Mouse (Mus musculus) bone marrow, adult 2 months (tissue): ENCODE data around the gene Cds1.

Source experiments
- CTCF ChIP-seq: fragments of 200-500 bp; IDR thresholded peaks from 2 replicates; pipeline ENCODE4 v1.5.1; 2011; ENCODE audit warnings: low read length, control low read depth; ENCODE audit not compliant: control insufficient read depth, insufficient read depth
- POLR2A ChIP-seq: fragments of 200-500 bp; IDR thresholded peaks from 2 replicates; pipeline ENCODE4 v1.6.1; 2011; ENCODE audit warnings: low read depth, mild to moderate bottlenecking, control low read depth, low read length, borderline replicate concordance; ENCODE audit not compliant: control insufficient read depth

- no peak for TF ChIP-seq CTCF
- no peak for TF ChIP-seq POLR2A
Measured at GRCm38 (mm10) chr5:101861786-101862571, 97.0 kb downstream of the Cds1 start.
